Comparison of ENCODE assay signal across 9 mouse cellular contexts in genomic region chr6:6863955-6864354, GRCm38 (mm10). TPM values are rescaled to one million over a fixed set of nuclear protein-coding genes. Genes with fewer than 3 reads are reported as not detected.
DNase-seq lines count a peak whose midpoint lies in the region; ATAC-seq lines count a peak whose summit lies in the region.
"Had no signal": no experiment of that assay in that cellular context is flagged by ENCODE, and none has a peak within 500 bp of the region (broad histone marks: within the 10 kb centered on the region; RNA-seq: fewer than 3 reads in every experiment).

No protein-coding gene starts in this region.

- H3K9ac ChIP-seq in hindbrain, embryonic 14.5 days = no peak overlapping the region
- H3K9ac ChIP-seq in midbrain, embryonic 14.5 days (replicated peaks; ENCODE audit: low read length) = 0 out of 2 replicates have a peak overlapping the region, but pooled peaks have one; percentile 29

- H3K4me2 ChIP-seq in hindbrain, embryonic 14.5 days (replicated peaks) = peak overlapping the region; percentile 56
- H3K4me2 ChIP-seq in midbrain, embryonic 14.5 days (ENCODE audit: low read length) = peak overlapping the region; percentile 58

- peak; percentile 81 for DNase-seq in heart, adult 11 months
- DNase-seq in heart, adult 9 months (ENCODE audit: low spot score in 2 of 2) = no peak
- peak; percentile 34 for DNase-seq in embryo, embryonic 10 days (ENCODE audit: low spot score)
- DNase-seq in hindbrain, embryonic 14.5 days (ENCODE audit: low spot score) = no peak
- DNase-seq in midbrain, embryonic 14.5 days = peak; percentile 26
- no peak for DNase-seq in thymus, postnatal 4 days
- no peak for DNase-seq in cerebellum, adult 9-11 months
- DNase-seq in layer of hippocampus, postnatal 10 days (ENCODE audit: low spot score in 2 of 2) = no peak

- peak overlapping the region; percentile 30 for H3K4me3 ChIP-seq in hindbrain, embryonic 14.5 days (replicated peaks; ENCODE audit: low read length)
- peak overlapping the region; percentile 35 for H3K4me3 ChIP-seq in midbrain, embryonic 14.5 days (replicated peaks; ENCODE audit: low read depth, low read length)

- H3K27me3 ChIP-seq in hindbrain, embryonic 14.5 days (ENCODE audit: control insufficient read depth, insufficient read depth, low read length) = peaks cover 95% of the 10 kb centered on the region
- H3K27me3 ChIP-seq in midbrain, embryonic 14.5 days (ENCODE audit: control insufficient read depth, insufficient read depth, low read length) = peaks cover 86% of the 10 kb centered on the region

- H3K9me3 ChIP-seq in hindbrain, embryonic 14.5 days (ENCODE audit: control insufficient read depth, low read length) = no peaks in the 10 kb centered on the region
- no peaks in the 10 kb centered on the region for H3K9me3 ChIP-seq in midbrain, embryonic 14.5 days (ENCODE audit: control insufficient read depth, low read length)

- H3K36me3 ChIP-seq in hindbrain, embryonic 14.5 days (replicated peaks; ENCODE audit: control insufficient read depth, insufficient read depth) = no peaks in the 10 kb centered on the region
- H3K36me3 ChIP-seq in midbrain, embryonic 14.5 days (ENCODE audit: control insufficient read depth, insufficient read depth, low read length) = no peaks in the 10 kb centered on the region

- ATAC-seq in hindbrain, embryonic 14.5 days (ENCODE audit: low FRiP score) = peak; percentile 32; the same call in 1 of the 2 replicates
- ATAC-seq in midbrain, embryonic 14.5 days (ENCODE audit: low FRiP score, low TSS enrichment) = peak; percentile 47
- ATAC-seq: inflammation-experienced regulatory T-cells, adult 6 months had no signal

- WGBS in hindbrain, embryonic 14.5 days = 0% methylated on average over 12 of the region's 21 CpGs
- 0% methylated on average over 21 of the region's 21 CpGs for whole genome bisulfite sequencing in midbrain, embryonic 14.5 days

- H3K27ac ChIP-seq in hindbrain, embryonic 14.5 days = no peak overlapping the region
- H3K27ac ChIP-seq in midbrain, embryonic 14.5 days (replicated peaks; ENCODE audit: low read depth, low read length) = peak overlapping the region; percentile 56; the same call in 1 of the 2 replicates

- peaks cover 16% of the 10 kb centered on the region; the same call in 1 of the 2 replicates for H3K4me1 ChIP-seq in hindbrain, embryonic 14.5 days (replicated peaks; ENCODE audit: control insufficient read depth, insufficient read depth, low read length)
- peaks cover 6% of the 10 kb centered on the region; the same call in 1 of the 2 replicates for H3K4me1 ChIP-seq in midbrain, embryonic 14.5 days (ENCODE audit: control insufficient read depth, insufficient read depth, low read length)

RNA-seq across cellular contexts. Expression of gene Dlx6, which starts 0.8 kb away (rescaled TPM):
- not detected in 2 replicates for polyA plus RNA-seq in hindbrain, embryonic 14.5 days (2014; fragmentation: Nextera tagmentation; extraction: Ambion mirVana)
- not detected in 2 replicates for polyA plus RNA-seq in midbrain, embryonic 14.5 days (2014; fragmentation: Nextera tagmentation; extraction: Ambion mirVana)
- total RNA-seq in layer of hippocampus, postnatal 10 days (2021) = 1 to 10 TPM; 6.6 to 7.0 TPM
- polyA plus RNA-seq: inflammation-experienced regulatory T-cells, adult 6 months had no signal

RNA-seq across cellular contexts. Expression of gene Dlx5, which starts 17.9 kb away (rescaled TPM):
- polyA plus RNA-seq in hindbrain, embryonic 14.5 days (2014; fragmentation: Nextera tagmentation; extraction: Ambion mirVana) = not detected in 2 replicates
- polyA plus RNA-seq in midbrain, embryonic 14.5 days (2014; fragmentation: Nextera tagmentation; extraction: Ambion mirVana) = 0.26 and 0.82 TPM in 2 replicates
- 1 to 10 TPM; 5.8 to 5.9 TPM for total RNA-seq in layer of hippocampus, postnatal 10 days (2021)
- polyA plus RNA-seq: inflammation-experienced regulatory T-cells, adult 6 months had no signal

Comparison
In these comparisons a context has a peak if more than half of its experiments do, and no peak if none do; other contexts are left out.
1. DNase-seq: peak in heart, adult 11 months (single experiment), embryo, embryonic 10 days (single experiment) and midbrain, embryonic 14.5 days (single experiment); none in heart, adult 9 months (0 of 2), hindbrain, embryonic 14.5 days (single experiment), thymus, postnatal 4 days (single experiment), cerebellum, adult 9-11 months (single experiment) and layer of hippocampus, postnatal 10 days (0 of 2).